Mouse (Mus musculus) C2C12 (cell line): Measurements from ENCODE around the gene Ccdc146. TPM values are rescaled to one million over a fixed set of nuclear protein-coding genes. Genes with fewer than 3 reads are reported as not detected.

Experiments
- H3K27me3 ChIP-seq: one replicate; pipeline ENCODE4 v1.6.1; 2011; ENCODE audit not compliant: control insufficient read depth, insufficient read depth, insufficient read length
- H3K36me3 ChIP-seq: one replicate; pipeline ENCODE4 v1.6.1; 2011; ENCODE audit not compliant: control insufficient read depth, insufficient read depth
- H3K4me3 ChIP-seq: one replicate; pipeline ENCODE4 v1.5.1; 2011; ENCODE audit warnings: mild to moderate bottlenecking, control low read depth; ENCODE audit not compliant: poor library complexity, insufficient read depth, severe bottlenecking
- H3K79me2 ChIP-seq: one replicate; pipeline ENCODE4 v1.6.1; 2011; ENCODE audit not compliant: control insufficient read depth, insufficient read depth
- H3K79me3 ChIP-seq: one replicate; pipeline ENCODE4 v1.6.1; 2011; ENCODE audit warnings: low read depth, control low read depth
- H3ac ChIP-seq: one replicate; pipeline ENCODE3; 2011; ENCODE audit warnings: low read depth; ENCODE audit not compliant: control insufficient read depth, insufficient read length
- CEBPB ChIP-seq: IDR thresholded peaks from one replicate; pipeline ENCODE4 v1.6.1; 2011; ENCODE audit warnings: low read depth, mild to moderate bottlenecking, control low read depth, moderate library complexity
- CTCF ChIP-seq: IDR thresholded peaks from one replicate; pipeline ENCODE4 v1.5.1; 2011; ENCODE audit not compliant: control insufficient read depth, insufficient read depth, insufficient read length
- FOSL1 ChIP-seq: IDR thresholded peaks from one replicate; pipeline ENCODE4 v1.8.0; 2011; ENCODE audit warnings: mild to moderate bottlenecking, low read length; ENCODE audit not compliant: poor library complexity, insufficient read depth, severe bottlenecking
- MAX ChIP-seq: IDR thresholded peaks from one replicate; pipeline ENCODE4 v1.6.1; 2011; ENCODE audit warnings: mild to moderate bottlenecking, control low read depth
- MYOD1 ChIP-seq: IDR thresholded peaks from one replicate; pipeline ENCODE4 v1.6.1; 2011; ENCODE audit warnings: low read depth; ENCODE audit not compliant: control insufficient read depth, insufficient read length
- MYOG ChIP-seq: IDR thresholded peaks from one replicate; pipeline ENCODE4 v1.6.1; 2011; ENCODE audit not compliant: control insufficient read depth, insufficient read length; ENCODE audit errors: extremely low read depth
- USF1 ChIP-seq: IDR thresholded peaks from one replicate; pipeline ENCODE4 v1.6.1; 2011; ENCODE audit warnings: low read depth, mild to moderate bottlenecking, control low read depth, moderate library complexity
- polyA plus RNA-seq: library from polyadenylated mRNA; unstranded; fragments of >200 nt; fragmentation: generic; extraction: Trizol; gene quantifications from one replicate; pipeline ENCODE4 v1.2.1, GENCODE M21; 2012; ENCODE audit warnings: missing spikeins

Gene Ccdc146
- polyA plus RNA-seq, 1 experiment, result not detected

DNA sequence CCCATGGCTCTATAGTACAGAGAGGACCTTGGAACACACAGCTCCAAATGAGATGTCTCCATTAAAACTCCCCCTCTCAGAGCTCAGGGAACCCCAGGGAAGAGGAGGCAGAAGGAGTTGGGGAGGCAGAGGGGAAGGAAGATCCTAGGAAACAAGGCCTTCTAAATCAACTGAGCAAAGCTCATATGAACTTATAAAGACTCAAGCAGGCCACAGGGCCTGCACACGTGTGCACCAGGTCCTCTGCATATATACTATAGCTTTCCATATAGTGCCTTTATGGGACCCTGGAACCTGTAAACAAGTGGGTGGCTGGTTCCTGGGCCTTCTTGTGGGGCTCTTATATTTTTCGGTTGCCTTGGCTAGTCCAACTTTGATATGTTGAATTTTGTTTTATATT is 29.9 kb downstream of the Ccdc146 start:
- TF ChIP-seq CTCF (no peak), MAX (no peak), USF1 (no peak), FOSL1 (no peak), MYOD1 (no peak), MYOG (no peak), CEBPB (no peak)
- no peak overlapping the region for H3K4me3 ChIP-seq
- peaks cover 3% of the 10 kb centered on the region for H3K27me3 ChIP-seq
- no peaks in the 10 kb centered on the region for H3K36me3 ChIP-seq
- H3K79me3 ChIP-seq, result no peaks in the 10 kb centered on the region
- no peak overlapping the region for H3ac ChIP-seq
- H3K79me2 ChIP-seq, result no peaks in the 10 kb centered on the region

DNA sequence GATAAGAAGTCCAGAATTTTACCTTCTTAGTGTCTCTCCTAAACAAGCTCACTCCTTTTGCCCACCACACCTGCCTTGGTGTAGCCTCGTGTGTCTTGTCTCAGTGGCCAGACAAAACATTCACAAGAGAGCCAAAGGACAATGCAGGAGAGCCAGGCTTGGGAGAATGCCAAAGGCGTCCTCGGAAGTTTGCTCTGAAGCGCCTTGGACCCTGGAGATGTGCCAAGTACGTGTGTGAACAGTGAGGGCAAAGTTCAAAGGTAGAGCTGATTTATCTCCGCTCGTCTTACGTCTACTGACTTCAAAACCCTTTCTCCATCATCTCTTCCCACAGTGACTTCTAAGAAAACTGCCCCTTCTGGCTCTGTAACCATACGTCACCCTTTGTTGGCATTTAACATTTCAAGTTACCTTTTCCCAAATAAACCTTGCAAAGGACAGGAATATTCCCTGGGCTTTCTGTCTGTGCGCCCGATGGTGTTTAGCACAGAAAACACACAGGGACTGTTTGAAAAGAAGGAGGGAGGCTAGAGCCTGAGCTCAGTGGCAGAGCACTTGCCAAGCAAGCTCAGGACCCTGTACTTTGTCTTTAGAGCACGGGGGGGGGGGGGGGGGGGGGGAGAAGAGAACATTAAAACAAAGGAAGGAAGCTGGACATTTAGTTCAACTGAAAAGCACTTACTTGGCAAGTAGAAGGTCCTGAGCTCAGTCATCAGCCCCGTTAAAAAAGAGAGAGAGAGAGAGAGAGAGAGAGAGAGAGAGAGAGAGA is 32.7 kb downstream of the Ccdc146 start:
- peaks cover 3% of the 10 kb centered on the region for H3K27me3 ChIP-seq
- no peak overlapping the region for H3K4me3 ChIP-seq
- H3ac ChIP-seq, result no peak overlapping the region
- no peaks in the 10 kb centered on the region for H3K79me3 ChIP-seq
- TF ChIP-seq USF1, result no peak
- TF ChIP-seq FOSL1, result no peak
- TF ChIP-seq CTCF, result no peak
- no peak for TF ChIP-seq MYOG
- TF ChIP-seq MAX, result no peak
- no peak for TF ChIP-seq CEBPB
- TF ChIP-seq MYOD1, result no peak
- no peaks in the 10 kb centered on the region for H3K36me3 ChIP-seq
- H3K79me2 ChIP-seq, result no peaks in the 10 kb centered on the region

DNA sequence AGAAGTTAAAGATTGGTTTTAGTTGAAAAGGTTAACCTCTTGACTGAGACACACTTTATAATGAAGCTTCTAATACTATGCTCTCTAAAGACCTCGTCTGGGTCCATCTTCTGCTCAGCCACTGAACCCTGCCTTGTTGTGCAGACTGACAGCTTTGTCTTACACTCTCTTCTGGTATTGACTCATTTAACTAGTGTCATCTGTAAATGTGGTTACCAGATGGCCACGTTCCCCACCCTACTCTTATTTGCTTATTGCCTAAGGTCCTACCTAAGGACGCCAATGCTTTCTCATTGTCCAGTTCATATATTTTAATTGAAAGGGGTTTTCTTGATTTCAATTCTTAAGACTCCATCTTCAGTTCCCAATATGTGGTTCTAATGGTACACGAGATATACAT is 35.6 kb downstream of the Ccdc146 start:
- Histone ChIP-seq H3K4me3 (no peak overlapping the region), H3K27me3 (peaks cover 2% of the 10 kb centered on the region), H3K36me3 (no peaks in the 10 kb centered on the region), H3K79me3 (no peaks in the 10 kb centered on the region), H3K79me2 (no peaks in the 10 kb centered on the region), H3ac (no peak overlapping the region)
- TF ChIP-seq MYOD1 (no peak), CTCF (no peak), CEBPB (no peak), MYOG (no peak), USF1 (no peak), FOSL1 (no peak), MAX (no peak)

DNA sequence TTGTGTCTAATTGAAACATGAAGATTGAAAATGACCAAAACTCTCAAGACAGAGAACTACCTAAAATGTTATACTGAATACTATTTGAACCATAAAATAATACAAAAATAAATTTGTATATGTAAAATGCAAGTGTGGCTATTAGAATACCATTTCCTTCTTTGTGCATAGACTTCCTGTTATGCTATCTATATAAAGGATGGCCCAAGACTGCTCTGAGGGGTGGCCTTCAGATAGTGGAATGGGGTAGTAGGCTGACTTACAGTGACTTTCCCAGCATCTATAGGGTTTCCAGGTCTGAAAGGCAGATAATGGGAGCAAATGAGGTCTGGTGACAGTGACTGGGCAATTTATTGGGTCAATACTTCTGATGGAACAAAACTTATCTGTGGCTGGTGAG is 37.1 kb downstream of the Ccdc146 start:
- no peak for TF ChIP-seq CTCF
- no peak for TF ChIP-seq CEBPB
- TF ChIP-seq MYOG, result no peak
- no peak for TF ChIP-seq USF1
- TF ChIP-seq FOSL1, result no peak
- no peak for TF ChIP-seq MYOD1
- no peak for TF ChIP-seq MAX
- H3K4me3 ChIP-seq, result no peak overlapping the region
- H3K27me3 ChIP-seq, result no peaks in the 10 kb centered on the region
- no peaks in the 10 kb centered on the region for H3K79me2 ChIP-seq
- no peaks in the 10 kb centered on the region for H3K79me3 ChIP-seq
- H3K36me3 ChIP-seq, result no peaks in the 10 kb centered on the region
- H3ac ChIP-seq, result no peak overlapping the region

DNA sequence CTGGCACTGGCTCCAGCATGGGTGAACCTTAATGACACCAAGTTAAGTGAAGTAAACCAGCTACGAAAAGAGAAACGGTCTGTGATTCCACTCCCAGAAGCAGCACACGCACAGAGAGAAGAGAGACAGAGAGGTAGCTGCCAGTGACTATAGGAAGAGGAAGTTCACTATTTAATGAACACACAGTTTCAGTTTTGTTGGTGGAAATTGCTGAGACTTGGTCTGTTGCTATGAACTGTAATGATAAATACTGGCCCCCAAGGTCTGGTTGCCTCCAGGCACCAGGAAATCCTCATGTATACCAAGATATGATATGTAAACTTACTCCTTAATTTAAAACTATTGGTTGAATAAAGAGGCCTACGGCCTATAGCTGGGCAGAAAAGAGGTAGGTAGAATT is 38.0 kb downstream of the Ccdc146 start:
- Histone ChIP-seq H3K27me3 (no peaks in the 10 kb centered on the region), H3ac (no peak overlapping the region), H3K79me2 (no peaks in the 10 kb centered on the region), H3K4me3 (no peak overlapping the region), H3K79me3 (no peaks in the 10 kb centered on the region), H3K36me3 (no peaks in the 10 kb centered on the region)
- TF ChIP-seq MAX, result no peak
- no peak for TF ChIP-seq CTCF
- TF ChIP-seq MYOD1, result no peak
- TF ChIP-seq USF1, result no peak
- TF ChIP-seq CEBPB, result no peak
- TF ChIP-seq FOSL1, result no peak
- no peak for TF ChIP-seq MYOG
